Mouse (Mus musculus) left cerebral cortex, postnatal 14 days (tissue): ENCODE measurements around the gene Pawr. TPM values are rescaled to one million over a fixed set of nuclear protein-coding genes. Genes with fewer than 3 reads are reported as not detected.

Experiments
- DNase-seq, 2 experiments: peaks; one replicate each; pipeline ENCODE4 v3.0.0; 2021 to 2022; ENCODE audit warnings: low spot score in 2 of 2, mixed read lengths in 1 of 2
- intact Hi-C: fragments of 180-260 bp; cut with DNase I; formaldehyde crosslinking; loops from one replicate; pipeline ENCODE4 v1.15.1; 2025
- total RNA-seq, 2 experiments: library from RNA; stranded (reverse); gene quantifications; 2 replicates each; pipeline ENCODE4 v1.2.3; 2021

The Pawr gene
- total RNA-seq, 2 experiments from 2014 or later, result 2.6 to 3.2 TPM

- intact Hi-C loops, result no loop called here
- no peak for DNase-seq
Observed at GRCm38 (mm10) chr10:108310195-108310594, 21.7 kb upstream of the Pawr start.

- no peak for DNase-seq
- intact Hi-C loops, result no loop called here
Observed at GRCm38 (mm10) chr10:108311396-108311795, 20.5 kb upstream of the Pawr start.

GRCm38 (mm10) chr10:108313845-108314244 is 18.1 kb upstream of the Pawr start:
- intact Hi-C loops, result no loop called here
- no peak for DNase-seq

GRCm38 (mm10) chr10:108314396-108314795 is 17.5 kb upstream of the Pawr start:
- no peak for DNase-seq
- intact Hi-C loops, result no loop called here

GRCm38 (mm10) chr10:108315236-108315635 is 16.7 kb upstream of the Pawr start:
- intact Hi-C loops, result no loop called here
- DNase-seq, result no peak

- intact Hi-C loops, result loop anchor here (10.0 kb wide), 1 partner anchor 86 kb away; no protein-coding TSS in a partner anchor
- no peak for DNase-seq
Observed at GRCm38 (mm10) chr10:108328356-108328755, 3.6 kb upstream of the Pawr start.

- intact Hi-C loops, result loop anchor here (10.0 kb wide), 1 partner anchor 86 kb away; no protein-coding TSS in a partner anchor
- no peak for DNase-seq
Observed at GRCm38 (mm10) chr10:108328983-108329382, 2.9 kb upstream of the Pawr start.

- no peak for DNase-seq
- intact Hi-C loops, result loop anchor here (10.0 kb wide), 1 partner anchor 85 kb away; no protein-coding TSS in a partner anchor
Observed at GRCm38 (mm10) chr10:108329771-108330170, 2.1 kb upstream of the Pawr start.

- intact Hi-C loops, result no loop called here
- DNase-seq, result no peak
Observed at GRCm38 (mm10) chr10:108330964-108331363, 957 bp upstream of the Pawr start.

- DNase-seq, result peak in 1 of 2 experiments; percentile 9
- intact Hi-C loops, result no loop called here
Observed at GRCm38 (mm10) chr10:108332571-108333541, 935 bp downstream of the Pawr start.

GRCm38 (mm10) chr10:108333642-108334041 is 1.7 kb downstream of the Pawr start:
- intact Hi-C loops, result no loop called here
- no peak for DNase-seq

- intact Hi-C loops, result no loop called here
- DNase-seq, result no peak
Observed at GRCm38 (mm10) chr10:108334096-108334495, 2.2 kb downstream of the Pawr start.

- intact Hi-C loops, result no loop called here
Observed at GRCm38 (mm10) chr10:108335736-108336292, 3.9 kb downstream of the Pawr start.

GRCm38 (mm10) chr10:108336581-108336980 is 4.7 kb downstream of the Pawr start:
- DNase-seq, result no peak
- intact Hi-C loops, result no loop called here

More at GRCm38 (mm10) chr10:108335736-108336292, 3.9 kb downstream of the Pawr start:
- no peak for DNase-seq

GRCm38 (mm10) chr10:108338055-108338961 is 6.4 kb downstream of the Pawr start:
- intact Hi-C loops, result no loop called here
- DNase-seq, result no peak

- intact Hi-C loops, result no loop called here
- no peak for DNase-seq
Observed at GRCm38 (mm10) chr10:108339118-108339517, 7.2 kb downstream of the Pawr start.

- DNase-seq, result no peak
- intact Hi-C loops, result no loop called here
Observed at GRCm38 (mm10) chr10:108339872-108340271, 8.0 kb downstream of the Pawr start.

- no peak for DNase-seq
- intact Hi-C loops, result no loop called here
Observed at GRCm38 (mm10) chr10:108343734-108344133, 11.8 kb downstream of the Pawr start.

- intact Hi-C loops, result no loop called here
- DNase-seq, result no peak
Observed at GRCm38 (mm10) chr10:108345123-108345522, 13.2 kb downstream of the Pawr start.
